Mouse (Mus musculus) fat pad, adult 2 months (tissue): Measurements from ENCODE around the gene 4930579F01Rik.

Experiments used
- DNase-seq: peaks from one replicate; pipeline ENCODE4 v3.0.0-alpha.2; 2011; ENCODE audit warnings: low read depth, low spot score; ENCODE audit errors: extremely low read depth

The 4930579F01Rik gene

DNA sequence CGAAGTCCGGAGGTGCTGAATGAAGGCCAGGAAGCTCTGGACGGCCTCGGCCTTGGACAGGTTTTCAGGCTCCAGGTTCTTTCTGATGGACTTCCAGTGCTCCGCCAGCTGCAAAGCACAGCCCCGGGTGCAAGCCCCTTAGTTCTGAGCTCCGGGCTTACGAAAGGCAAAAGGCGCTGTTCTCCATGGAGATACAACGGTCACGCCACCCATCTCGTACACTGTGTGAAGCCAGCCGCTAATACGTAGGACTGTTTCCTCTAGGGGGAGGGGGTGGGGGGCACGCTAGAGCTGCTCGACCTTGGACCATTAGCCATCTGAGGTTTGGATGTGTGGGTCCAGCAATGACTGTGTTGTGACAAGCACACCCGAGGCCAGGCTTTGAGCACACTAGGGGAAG is 79.5 kb downstream of the 4930579F01Rik start:
- no peak for DNase-seq
